20 mouse cellular contexts compared by ENCODE assay signal in genomic region chr2:29706726-29707620, GRCm38 (mm10). TPM values are rescaled to one million over a fixed set of nuclear protein-coding genes. Genes with fewer than 3 reads are reported as not detected.
DNase-seq lines count a peak whose midpoint lies in the region; ATAC-seq and TF ChIP-seq lines count a peak whose summit lies in the region.
"Had no signal": no experiment of that assay in that cellular context is flagged by ENCODE, and none has a peak within 500 bp of the region (broad histone marks: within the 10 kb centered on the region; RNA-seq: fewer than 3 reads in every experiment).

No protein-coding gene starts in this region.

- no peak overlapping the region for H3K4me3 ChIP-seq in hindbrain, postnatal 0 days (ENCODE audit: low read length)
- no peak overlapping the region for H3K4me3 ChIP-seq in hindbrain, embryonic 16.5 days (ENCODE audit: low read length)
- H3K4me3 ChIP-seq in bone marrow, adult 2 months (replicated peaks; ENCODE audit: control insufficient read depth, low read depth, low read length), result no peak overlapping the region
- H3K4me3 ChIP-seq: limb, embryonic 15.5 days; stomach, embryonic 15.5 days had no signal

- no peak for TF ChIP-seq POLR2A in bone marrow, adult 2 months (IDR thresholded peaks at IDR 0.05; ENCODE audit: borderline replicate concordance, control insufficient read depth, low read depth, low read length)

- H3K4me1 ChIP-seq in hindbrain, postnatal 0 days (ENCODE audit: insufficient read depth, low read length), result no peaks in the 10 kb centered on the region
- H3K4me1 ChIP-seq in hindbrain, embryonic 16.5 days (ENCODE audit: control insufficient read depth, insufficient read depth, low read depth, low read length), result no peaks in the 10 kb centered on the region
- H3K4me1 ChIP-seq in bone marrow, adult 2 months (ENCODE audit: control insufficient read depth, insufficient read depth, low read length), result no peaks in the 10 kb centered on the region; the same call in 1 of the 2 replicates
- H3K4me1 ChIP-seq: limb, embryonic 15.5 days; stomach, embryonic 15.5 days had no signal

- peaks cover 50% of the 10 kb centered on the region for H3K36me3 ChIP-seq in hindbrain, postnatal 0 days (ENCODE audit: insufficient read depth, low read length)
- H3K36me3 ChIP-seq in hindbrain, embryonic 16.5 days (ENCODE audit: control insufficient read depth, insufficient read depth, low read length), result peaks cover 41% of the 10 kb centered on the region

- no peak overlapping the region for H3K9ac ChIP-seq in hindbrain, postnatal 0 days (replicated peaks; ENCODE audit: low read length)
- H3K9ac ChIP-seq in hindbrain, embryonic 16.5 days (ENCODE audit: low read depth, low read length), result no peak overlapping the region
- H3K9ac ChIP-seq: forebrain, postnatal 0 days; limb, embryonic 15.5 days; stomach, embryonic 15.5 days had no signal

- no peak overlapping the region for H3K4me2 ChIP-seq in hindbrain, postnatal 0 days (ENCODE audit: low read depth, low read length)
- no peak overlapping the region for H3K4me2 ChIP-seq in hindbrain, embryonic 16.5 days (ENCODE audit: low read length)
- H3K4me2 ChIP-seq: limb, embryonic 15.5 days; stomach, embryonic 15.5 days had no signal

- no peaks in the 10 kb centered on the region for H3K27me3 ChIP-seq in hindbrain, postnatal 0 days (ENCODE audit: insufficient read depth, low read length)
- no peaks in the 10 kb centered on the region for H3K27me3 ChIP-seq in hindbrain, embryonic 16.5 days (replicated peaks; ENCODE audit: control insufficient read depth, insufficient read depth, low read length)
- H3K27me3 ChIP-seq: limb, embryonic 15.5 days; Patski; stomach, embryonic 15.5 days had no signal

- WGBS in hindbrain, postnatal 0 days, result 79% methylated on average over 18 of the region's 18 CpGs
- 90% methylated on average over 18 of the region's 18 CpGs for WGBS in hindbrain, embryonic 16.5 days
- WGBS in bone marrow, adult 2 months, result 82% methylated on average over 18 of the region's 18 CpGs

- no peaks in the 10 kb centered on the region for H3K9me3 ChIP-seq in hindbrain, postnatal 0 days (ENCODE audit: low read length)
- H3K9me3 ChIP-seq in hindbrain, embryonic 16.5 days (ENCODE audit: control insufficient read depth, low read length), result no peaks in the 10 kb centered on the region
- H3K9me3 ChIP-seq: limb, embryonic 15.5 days; stomach, embryonic 15.5 days had no signal

- 0 out of 2 replicates have a peak, but pooled peaks have one; percentile 11 for ATAC-seq in hindbrain, postnatal 0 days
- no peak; the same call in 1 of the 2 replicates for ATAC-seq in hindbrain, embryonic 16.5 days
- ATAC-seq: Patski had no signal

- H3K27ac ChIP-seq in hindbrain, postnatal 0 days, result peak overlapping the region; percentile 74
- H3K27ac ChIP-seq in hindbrain, embryonic 16.5 days (ENCODE audit: low read depth, low read length), result no peak overlapping the region; the same call in 1 of the 2 replicates
- H3K27ac ChIP-seq in bone marrow, adult 2 months (ENCODE audit: control insufficient read depth, insufficient read depth, low read depth, low read length, poor library complexity), result peak overlapping the region; percentile 36; the same call in 1 of the 2 replicates
- H3K27ac ChIP-seq: limb, embryonic 15.5 days; stomach, embryonic 15.5 days had no signal

- no peak for TF ChIP-seq CTCF in hindbrain, postnatal 0 days (IDR thresholded peaks at IDR 0.05; ENCODE audit: low read depth)
- TF ChIP-seq CTCF in bone marrow, adult 2 months (IDR thresholded peaks at IDR 0.05; ENCODE audit: control insufficient read depth, insufficient read depth, low read length), result no peak

- peak; percentile 23 for DNase-seq in hindbrain, postnatal 0 days (ENCODE audit: low spot score)
- DNase-seq in B cell, adult 2 months, result peak; percentile 24 to 39
- DNase-seq in cerebellum, postnatal 25 days, result peak; percentile 73 to 77
- DNase-seq in Muller cell, postnatal 12 days (ENCODE audit: inconsistent ontology term), result no peak
- no peak for DNase-seq in T-cell, adult 2 months (ENCODE audit: low spot score)
- no peak for DNase-seq in thymus, adult 18-20 months
- DNase-seq: forebrain, postnatal 0 days; gastrocnemius, postnatal 10 days; kidney, adult 11 months had no signal

RNA-seq across cellular contexts. Expression of gene Gm13420, which starts 44.5 kb away (rescaled TPM):
- 2.6 TPM in 1 of 2 replicates, not detected in the other for total RNA-seq in hindbrain, postnatal 0 days (2014; rRNA removed)
- 0.33 and 0.56 TPM in 2 replicates for polyA plus RNA-seq in hindbrain, postnatal 0 days (2015; fragmentation: Nextera tagmentation; extraction: Ambion mirVana)
- polyA plus RNA-seq in hindbrain, embryonic 16.5 days (2015; fragmentation: Nextera tagmentation; extraction: Ambion mirVana), result 0.15 and 0.38 TPM in 2 replicates
- not detected in 2 replicates for polyA plus RNA-seq in bone marrow, adult 2 months (2011; ENCODE audit: insufficient read depth, insufficient read length, low replicate concordance, missing spikeins)
- total RNA-seq: adrenal gland, adult 18-20 months; gastrocnemius, postnatal 10 days; heart, postnatal 25 days; megakaryocyte progenitor cell, adult 5-6 weeks; monocyte, adult 5-6 weeks had no signal
- polyA plus RNA-seq: C2C12; limb, embryonic 15.5 days had no signal

RNA-seq across cellular contexts. Expression of gene Gm13547, which starts 52.1 kb away (rescaled TPM):
- not detected in 2 replicates for total RNA-seq in hindbrain, postnatal 0 days (2014; rRNA removed)
- 0.48 and 0.59 TPM in 2 replicates for polyA plus RNA-seq in hindbrain, postnatal 0 days (2015; fragmentation: Nextera tagmentation; extraction: Ambion mirVana)
- polyA plus RNA-seq in hindbrain, embryonic 16.5 days (2015; fragmentation: Nextera tagmentation; extraction: Ambion mirVana), result not detected in 2 replicates
- polyA plus RNA-seq in bone marrow, adult 2 months (2011; ENCODE audit: insufficient read depth, insufficient read length, low replicate concordance, missing spikeins), result not detected in 2 replicates
- total RNA-seq: adrenal gland, adult 18-20 months; forebrain, postnatal 0 days; gastrocnemius, postnatal 10 days; heart, postnatal 25 days; megakaryocyte progenitor cell, adult 5-6 weeks; monocyte, adult 5-6 weeks had no signal
- polyA plus RNA-seq: C2C12; forebrain, postnatal 0 days; lung, adult 2 months; stomach, embryonic 15.5 days had no signal

Comparison
In these comparisons a context has a peak if more than half of its experiments do, and no peak if none do; other contexts are left out.
1. DNase-seq: peak in hindbrain, postnatal 0 days (single experiment), B cell, adult 2 months (2 of 2) and cerebellum, postnatal 25 days (2 of 2); none in Muller cell, postnatal 12 days (single experiment), T-cell, adult 2 months (single experiment) and thymus, adult 18-20 months (0 of 2).